Mouse (Mus musculus) common myeloid progenitor, adult 5-6 weeks (primary cell): ENCODE results near the gene Il12rb2. TPM values are rescaled to one million over a fixed set of nuclear protein-coding genes. Genes with fewer than 3 reads are reported as not detected.

Experiments
- ATAC-seq: replicated peaks from 2 replicates; pipeline ENCODE4 v1.8.0; 2016; ENCODE audit warnings: low read depth, mild to moderate bottlenecking, moderate TSS enrichment, inconsistent platforms; ENCODE audit not compliant: poor library complexity, severe bottlenecking
- total RNA-seq: library from RNA; stranded (forward); fragments of 200-1000, 187-1606 nt; gene quantifications from 2 replicates; pipeline ENCODE4 v1.2.3, GENCODE M21; 2017

Gene Il12rb2
- total RNA-seq, 1 experiment from 2014 or later = 5.2 TPM

DNA sequence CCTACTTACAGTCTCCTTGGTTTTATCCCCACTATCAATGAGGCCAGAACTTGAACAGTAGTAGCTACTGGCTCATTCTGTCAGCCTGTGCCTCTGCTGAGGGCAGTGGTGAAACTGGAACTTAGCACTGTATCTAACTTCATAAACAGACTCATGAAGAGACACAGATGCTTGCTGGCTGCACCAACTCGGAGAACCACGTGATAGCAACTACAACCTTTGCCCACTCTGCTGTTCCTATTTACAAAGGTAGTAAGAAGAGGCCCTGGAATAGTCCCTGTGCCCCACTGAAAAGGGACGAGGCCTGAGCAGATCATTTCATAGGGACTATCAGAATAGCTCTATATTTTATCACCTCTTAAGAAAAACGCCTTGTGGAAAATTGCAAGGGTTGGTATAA is 75.7 kb downstream of the Il12rb2 start:
- no peak for ATAC-seq

DNA sequence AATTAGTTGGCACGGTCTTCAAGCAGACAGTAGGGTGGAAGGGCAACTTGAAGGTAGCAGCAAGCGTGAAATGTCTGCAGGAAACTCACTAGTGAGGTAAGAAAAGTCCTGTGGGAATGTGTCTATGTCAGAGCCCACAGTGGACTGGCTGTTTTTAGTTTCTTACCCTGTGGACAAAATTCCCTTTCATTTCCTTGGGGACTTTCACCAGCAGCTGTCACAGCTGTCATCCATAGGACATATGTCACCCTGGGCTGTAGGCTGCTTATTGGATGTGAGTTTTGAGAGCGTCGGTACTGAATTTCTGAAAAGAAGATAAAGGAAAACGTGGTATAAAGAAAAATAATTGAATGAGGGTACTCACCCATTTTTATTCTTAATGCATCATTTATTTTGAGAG is 77.2 kb downstream of the Il12rb2 start:
- ATAC-seq = no peak

- peak; percentile 59 for ATAC-seq
Observed at GRCm38 (mm10) chr6:67296126-67296525, 79.9 kb downstream of the Il12rb2 start.

GRCm38 (mm10) chr6:67292042-67292623 is 83.9 kb downstream of the Il12rb2 start:
- ATAC-seq = no peak

DNA sequence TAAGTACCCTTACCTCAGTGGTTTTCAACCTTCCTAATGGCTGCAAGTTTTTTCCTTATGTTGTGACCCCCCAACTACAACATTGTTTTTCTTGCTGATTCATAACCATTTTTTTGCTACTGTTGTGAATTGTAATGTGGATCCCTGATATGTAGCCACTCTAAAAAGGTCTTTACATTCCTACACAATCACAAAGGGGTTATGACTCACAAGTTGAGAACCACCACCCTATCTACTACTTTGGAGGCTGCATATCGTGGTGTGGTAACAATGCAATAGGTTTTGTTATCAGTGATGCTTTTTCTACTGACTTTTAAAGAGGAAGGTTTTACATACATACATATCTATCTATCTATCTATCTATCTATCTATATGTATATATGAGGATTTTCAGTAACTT is 93.1 kb downstream of the Il12rb2 start:
- no peak for ATAC-seq

GRCm38 (mm10) chr6:67281614-67282197 is 94.3 kb downstream of the Il12rb2 start:
- ATAC-seq = peak; percentile 43

DNA sequence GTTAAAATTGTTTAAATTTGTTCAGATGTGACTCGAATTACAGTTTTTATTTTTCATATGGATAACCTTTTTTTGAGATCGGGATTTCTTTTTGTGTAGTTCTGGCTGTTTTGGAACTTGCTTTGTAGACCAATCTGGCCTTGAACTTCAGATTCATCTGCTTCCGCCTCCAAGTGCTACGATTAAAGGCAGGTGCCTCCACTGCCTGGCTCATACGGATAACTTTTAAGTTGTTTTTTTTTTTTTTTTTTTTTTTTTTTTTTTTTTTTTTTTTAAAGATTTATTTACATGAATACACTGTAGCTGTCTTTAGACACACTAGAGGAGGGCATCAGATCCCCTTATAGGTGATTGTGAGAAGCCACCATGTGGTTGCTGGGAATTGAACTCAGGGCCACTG is 98.0 kb downstream of the Il12rb2 start:
- no peak for ATAC-seq

DNA sequence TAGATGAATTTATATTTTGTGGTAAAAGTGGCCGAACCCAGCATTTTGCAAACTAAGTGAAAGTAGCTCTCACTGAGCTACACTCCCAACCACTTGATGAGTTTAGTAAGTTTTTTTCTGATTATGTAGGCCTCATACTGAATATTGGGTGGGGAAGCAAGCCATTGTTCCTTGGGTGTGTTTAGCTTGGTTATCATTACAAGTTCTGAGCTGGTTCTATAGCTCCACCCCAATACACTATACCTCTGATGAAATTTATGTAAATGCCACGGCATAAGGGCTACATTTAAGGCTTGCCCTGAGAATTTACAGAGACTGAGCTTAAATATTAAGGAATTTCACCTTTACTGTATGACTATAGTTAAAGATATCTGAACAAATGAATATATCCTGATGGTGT is 106.5 kb downstream of the Il12rb2 start:
- ATAC-seq = no peak

- ATAC-seq = no peak
Observed at GRCm38 (mm10) chr6:67268983-67269382, 107.0 kb downstream of the Il12rb2 start.

DNA sequence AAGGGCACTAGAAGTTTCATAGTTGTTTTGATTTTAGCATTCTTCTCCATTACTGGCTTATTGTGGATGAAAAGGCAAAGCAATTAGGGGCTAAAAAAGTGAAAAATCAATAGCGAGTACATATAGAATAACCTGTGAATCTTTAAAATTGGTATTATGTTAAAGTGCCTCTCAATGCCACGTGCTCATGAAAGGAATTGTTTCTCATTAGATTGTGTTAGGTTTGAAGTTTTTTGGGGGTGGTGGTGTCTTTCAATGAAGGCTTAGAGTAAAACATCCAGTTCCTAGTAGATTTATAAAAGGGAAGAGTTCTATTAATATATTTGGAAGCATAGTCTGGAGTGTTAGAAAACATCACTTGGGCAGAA is 107.8 kb downstream of the Il12rb2 start:
- no peak for ATAC-seq

GRCm38 (mm10) chr6:67267408-67268244 is 108.4 kb downstream of the Il12rb2 start:
- ATAC-seq = no peak

DNA sequence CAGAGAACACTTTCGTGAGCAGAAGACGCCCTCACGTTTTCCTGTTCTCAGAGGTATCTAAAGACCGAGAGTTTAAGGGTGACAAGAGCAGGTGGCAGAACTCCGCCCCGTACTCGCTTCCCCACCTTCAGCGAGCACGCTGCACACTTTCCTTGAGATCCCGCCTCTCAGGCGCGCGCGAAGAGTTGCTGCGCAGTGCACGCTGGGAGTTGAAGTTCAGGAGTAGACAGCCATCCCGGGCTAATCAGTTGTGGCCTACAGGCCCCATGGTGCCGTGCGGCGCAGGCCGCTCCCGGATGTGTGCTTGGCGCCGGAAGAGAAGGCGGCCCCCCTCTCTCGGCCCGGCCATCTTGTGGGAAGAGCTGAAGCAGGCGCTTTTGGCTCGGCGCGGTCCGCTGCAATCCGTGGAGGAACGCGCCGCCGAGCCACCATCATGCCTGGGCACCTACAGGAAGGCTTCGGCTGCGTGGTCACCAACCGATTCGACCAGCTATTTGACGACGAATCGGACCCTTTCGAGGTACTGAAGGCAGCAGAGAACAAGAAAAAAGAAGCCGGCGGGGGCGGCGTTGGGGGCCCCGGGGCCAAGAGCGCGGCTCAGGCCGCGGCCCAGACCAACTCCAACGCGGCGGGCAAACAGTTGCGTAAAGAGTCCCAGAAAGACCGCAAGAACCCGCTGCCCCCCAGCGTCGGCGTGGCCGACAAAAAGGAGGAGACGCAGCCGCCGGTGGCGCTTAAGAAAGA is 109.2 kb downstream of the Il12rb2 start:
- peak; percentile 86 for ATAC-seq

DNA sequence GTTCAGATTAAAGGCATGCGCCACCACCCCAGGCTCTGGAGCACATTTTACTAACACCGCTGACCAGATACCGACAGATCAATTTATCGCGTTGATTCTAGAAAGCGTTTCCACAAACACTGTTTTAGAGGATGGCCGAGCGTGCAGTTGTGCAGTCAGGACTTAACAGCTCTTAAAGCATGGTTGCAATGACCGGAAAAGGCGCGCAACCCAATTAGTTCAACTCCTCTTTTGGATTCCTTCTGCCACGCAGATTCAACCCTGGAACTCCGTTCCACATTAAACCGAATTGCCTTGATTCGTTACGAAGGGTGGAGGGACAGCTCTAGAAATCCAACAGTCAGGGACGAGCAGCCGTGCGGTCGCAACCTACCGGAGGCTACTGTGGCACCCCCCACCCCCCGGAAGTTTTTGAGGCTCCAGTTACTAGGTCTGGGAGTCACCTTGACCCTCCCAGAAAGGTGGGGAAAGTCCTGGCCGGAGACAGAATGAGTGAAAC is 109.8 kb downstream of the Il12rb2 start:
- ATAC-seq = peak; percentile 56

- ATAC-seq = peak; percentile 12; the same call in 1 of the 2 replicates
Observed at GRCm38 (mm10) chr6:67264935-67265334, 111.1 kb downstream of the Il12rb2 start.

- ATAC-seq = no peak
Observed at GRCm38 (mm10) chr6:67251095-67251494, 124.9 kb downstream of the Il12rb2 start.

DNA sequence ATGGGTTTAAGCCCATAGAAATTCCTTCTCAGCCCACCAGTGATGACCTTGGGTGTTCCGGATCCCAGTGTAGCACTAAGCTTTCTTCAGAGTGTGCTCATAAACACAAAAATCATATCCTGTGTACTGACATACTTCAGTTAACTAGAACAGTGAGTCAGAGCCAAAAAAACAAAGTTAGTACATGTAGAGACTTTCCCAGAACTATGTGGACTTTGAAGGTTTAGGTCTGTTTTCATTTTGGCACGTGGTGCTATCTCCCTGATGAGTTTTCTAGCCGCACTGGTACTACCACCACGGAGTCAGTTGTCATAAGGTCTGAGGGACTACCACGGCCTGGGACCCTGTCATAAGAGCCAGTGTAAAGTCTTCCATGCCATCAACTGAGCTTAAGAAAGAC is 131.5 kb downstream of the Il12rb2 start:
- no peak for ATAC-seq

DNA sequence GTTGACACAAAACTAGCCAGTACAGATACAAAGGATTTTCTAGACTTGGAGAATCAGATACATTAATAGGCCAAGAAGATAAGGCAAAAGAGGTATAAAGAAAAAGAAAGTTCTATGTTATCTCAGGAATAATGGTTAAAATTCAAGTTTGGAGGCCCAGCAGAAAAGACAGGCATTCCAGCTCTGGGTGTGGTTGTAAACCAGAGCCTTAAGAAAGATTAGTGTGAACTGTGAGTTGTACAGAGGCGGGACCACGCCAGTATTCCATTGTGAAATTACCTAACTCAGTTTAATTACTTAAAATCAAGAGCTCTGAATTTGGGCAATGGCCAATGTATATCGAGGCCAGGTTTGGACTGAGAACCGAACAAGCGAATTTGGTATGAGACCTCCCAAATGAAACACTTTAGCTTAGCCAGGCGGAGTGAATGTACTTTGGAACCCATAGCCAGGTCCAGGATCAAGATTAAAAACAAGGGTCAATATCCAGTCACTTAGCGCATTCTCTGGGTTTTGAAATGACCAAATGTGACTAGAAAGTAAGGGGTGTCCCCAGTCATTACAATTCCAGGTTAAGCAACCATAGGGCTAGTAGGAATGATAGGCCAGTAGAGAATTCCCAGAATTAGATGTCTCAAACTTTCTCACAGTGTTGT is 132.1 kb downstream of the Il12rb2 start:
- ATAC-seq = no peak
